Mouse (Mus musculus) ES-Bruce4 (cell line): ENCODE results near the gene Ak5. TPM values are rescaled to one million over a fixed set of nuclear protein-coding genes. Genes with fewer than 3 reads are reported as not detected.
"Not testable (repeated sequence)": the region's sequence is repeated elsewhere in the genome, so short reads cannot be mapped to it uniquely, and the experiment has no call there.

Experiments
- H3K27ac ChIP-seq: 2 replicates; pipeline ENCODE4 v1.5.1; 2012; ENCODE audit warnings: low read length, inconsistent platforms; ENCODE audit not compliant: insufficient read depth
- H3K27me3 ChIP-seq: 2 replicates; pipeline ENCODE4 v1.6.1; 2012; ENCODE audit warnings: mild to moderate bottlenecking, low read length, inconsistent platforms; ENCODE audit not compliant: control insufficient read depth, poor library complexity, insufficient read depth, severe bottlenecking
- H3K36me3 ChIP-seq: 2 replicates; pipeline ENCODE4 v1.6.1; 2012; ENCODE audit warnings: inconsistent platforms, mild to moderate bottlenecking, low read length, moderate library complexity; ENCODE audit not compliant: control insufficient read depth, poor library complexity, insufficient read depth, severe bottlenecking
- H3K4me1 ChIP-seq: one replicate; pipeline ENCODE4 v1.8.1; 2011; ENCODE audit warnings: low read length; ENCODE audit not compliant: control insufficient read depth, insufficient read depth
- H3K4me3 ChIP-seq: 2 replicates; pipeline ENCODE4 v1.5.1; 2011; ENCODE audit warnings: low read depth, mild to moderate bottlenecking, low read length
- H3K9ac ChIP-seq: 2 replicates; pipeline ENCODE4 v1.6.1; 2012; ENCODE audit warnings: low read depth, mild to moderate bottlenecking, inconsistent platforms; ENCODE audit not compliant: poor library complexity, severe bottlenecking
- H3K9me3 ChIP-seq: replicated peaks from 2 replicates; pipeline ENCODE4 v1.6.1; 2012; ENCODE audit warnings: mild to moderate bottlenecking, low read length, inconsistent platforms; ENCODE audit not compliant: control insufficient read depth, poor library complexity, insufficient read depth, severe bottlenecking
- CTCF ChIP-seq: IDR thresholded peaks from one replicate; pipeline ENCODE4 v1.8.1; 2011; ENCODE audit warnings: low read depth, low read length
- EP300 ChIP-seq: IDR thresholded peaks from 2 replicates; pipeline ENCODE4 v1.6.1; 2011; ENCODE audit warnings: low read depth, low read length; ENCODE audit not compliant: insufficient read depth
- POLR2A ChIP-seq: IDR thresholded peaks from one replicate; pipeline ENCODE4 v1.8.1; 2011; ENCODE audit warnings: low read length; ENCODE audit not compliant: insufficient read depth
- polyA plus RNA-seq: library from polyadenylated mRNA; stranded (reverse); fragments of >200 nt; gene quantifications from 2 replicates; pipeline ENCODE4 v1.2.4, GENCODE M21; 2011; ENCODE audit warnings: low read depth; ENCODE audit not compliant: missing spikeins, insufficient read depth, insufficient read length

The Ak5 gene
- polyA plus RNA-seq, 1 experiment: 0.97 TPM

DNA sequence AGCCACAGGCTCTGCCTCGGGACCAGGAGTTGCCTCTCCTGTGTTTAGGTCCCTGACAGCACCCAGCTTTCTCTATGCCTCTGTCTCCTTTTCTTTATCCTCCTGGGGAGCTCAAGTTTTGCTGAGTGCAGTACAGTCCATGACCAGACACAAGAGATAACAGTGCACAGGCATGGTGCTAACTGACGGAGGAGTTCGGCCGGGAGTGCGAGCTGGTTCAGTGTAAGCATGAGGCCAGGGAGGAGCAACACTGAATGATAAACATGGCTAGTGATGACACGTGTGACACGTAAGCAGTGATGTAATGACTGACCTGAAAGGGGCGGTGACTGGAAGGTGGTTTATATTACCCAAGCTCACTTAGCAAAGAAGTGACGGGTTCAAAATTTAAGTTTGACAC is 201.3 kb downstream of the Ak5 start:
- Histone ChIP-seq H3K4me1 (no peaks in the 10 kb centered on the region), H3K4me3 (no peak overlapping the region), H3K27me3 (no peaks in the 10 kb centered on the region), H3K36me3 (no peaks in the 10 kb centered on the region), H3K27ac (no peak overlapping the region), H3K9ac (no peak overlapping the region), H3K9me3 (no peaks in the 10 kb centered on the region)
- TF ChIP-seq POLR2A: no peak
- TF ChIP-seq CTCF: no peak

GRCm38 (mm10) chr3:152465338-152465737 is 202.8 kb downstream of the Ak5 start:
- TF ChIP-seq EP300: no peak
- no peak for TF ChIP-seq POLR2A
- Histone ChIP-seq H3K9ac (no peak overlapping the region), H3K36me3 (no peaks in the 10 kb centered on the region), H3K27me3 (no peaks in the 10 kb centered on the region), H3K27ac (no peak overlapping the region), H3K4me1 (no peaks in the 10 kb centered on the region), H3K9me3 (no peaks in the 10 kb centered on the region), H3K4me3 (no peak overlapping the region)

GRCm38 (mm10) chr3:152464462-152464861 is 203.7 kb downstream of the Ak5 start:
- no peak overlapping the region for H3K9ac ChIP-seq
- H3K36me3 ChIP-seq: peaks cover 4% of the 10 kb centered on the region; the same call in 1 of the 2 replicates
- H3K27ac ChIP-seq: no peak overlapping the region
- no peaks in the 10 kb centered on the region for H3K4me1 ChIP-seq
- no peaks in the 10 kb centered on the region for H3K27me3 ChIP-seq
- TF ChIP-seq CTCF (no peak), EP300 (no peak), POLR2A (no peak)
- H3K4me3 ChIP-seq: no peak overlapping the region
- H3K9me3 ChIP-seq: no peaks in the 10 kb centered on the region

DNA sequence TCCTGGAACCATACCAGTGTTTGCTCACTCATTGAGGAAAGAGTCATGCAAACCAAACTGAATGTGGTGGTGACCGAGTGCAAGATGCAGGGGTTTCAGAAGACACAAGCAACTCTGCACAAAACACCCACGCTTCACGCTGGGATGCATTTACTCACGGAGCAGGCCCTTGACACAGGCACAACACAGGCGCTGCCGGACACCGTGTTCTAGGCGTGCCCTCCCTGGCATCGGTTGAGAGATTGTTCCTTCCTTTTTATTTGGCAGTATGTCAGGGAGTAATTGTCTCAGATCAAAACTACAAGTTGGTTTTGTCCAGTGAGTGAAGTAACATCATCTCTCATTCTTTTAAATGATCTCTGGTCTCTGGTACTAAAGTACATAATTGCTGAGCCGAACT is 205.3 kb downstream of the Ak5 start:
- Histone ChIP-seq H3K27ac (no peak overlapping the region), H3K9me3 (no peaks in the 10 kb centered on the region), H3K36me3 (peaks cover 9% of the 10 kb centered on the region; the same call in 1 of the 2 replicates), H3K4me1 (no peaks in the 10 kb centered on the region), H3K9ac (no peak overlapping the region), H3K4me3 (no peak overlapping the region), H3K27me3 (no peaks in the 10 kb centered on the region)
- TF ChIP-seq POLR2A (no peak), CTCF (no peak), EP300 (no peak)

DNA sequence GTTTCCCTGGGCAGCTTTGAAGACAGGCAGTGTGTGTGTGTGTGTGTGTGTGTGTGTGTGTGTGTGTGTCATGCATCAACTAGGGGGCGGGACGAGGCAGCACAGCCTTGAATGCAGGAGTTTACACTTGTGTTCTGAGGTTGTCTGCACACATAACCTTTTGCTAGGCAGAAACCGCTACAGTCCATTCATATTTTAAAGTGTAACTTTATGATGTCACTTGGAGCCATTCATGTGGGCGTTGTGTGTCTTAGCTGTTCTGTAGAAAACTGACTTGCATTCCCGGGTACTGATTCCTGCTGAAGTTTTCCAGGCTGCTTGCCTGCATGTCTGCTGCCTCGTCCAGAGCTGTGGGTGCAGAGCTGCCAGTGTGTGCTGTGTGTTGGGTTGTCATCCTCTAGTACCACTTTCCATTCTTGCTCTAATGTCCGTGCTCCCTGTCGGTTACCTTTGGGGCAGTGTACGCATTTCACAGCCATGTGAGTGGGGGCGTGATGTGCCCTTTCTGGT is 206.1 kb downstream of the Ak5 start:
- Histone ChIP-seq H3K36me3 (peaks cover 14% of the 10 kb centered on the region), H3K27ac (no peak overlapping the region), H3K9me3 (no peaks in the 10 kb centered on the region), H3K4me1 (no peaks in the 10 kb centered on the region), H3K27me3 (no peaks in the 10 kb centered on the region), H3K9ac (no peak overlapping the region), H3K4me3 (no peak overlapping the region)
- TF ChIP-seq EP300 (no peak), CTCF (no peak), POLR2A (no peak)

- H3K4me3 ChIP-seq: no peak overlapping the region
- no peak for TF ChIP-seq EP300
- no peak for TF ChIP-seq CTCF
- H3K4me1 ChIP-seq: no peaks in the 10 kb centered on the region
- no peak overlapping the region for H3K27ac ChIP-seq
- H3K9ac ChIP-seq: no peak overlapping the region
- H3K27me3 ChIP-seq: no peaks in the 10 kb centered on the region
- peaks cover 17% of the 10 kb centered on the region for H3K36me3 ChIP-seq
- no peaks in the 10 kb centered on the region for H3K9me3 ChIP-seq
Measured at GRCm38 (mm10) chr3:152460802-152461201, 207.4 kb downstream of the Ak5 start.

DNA sequence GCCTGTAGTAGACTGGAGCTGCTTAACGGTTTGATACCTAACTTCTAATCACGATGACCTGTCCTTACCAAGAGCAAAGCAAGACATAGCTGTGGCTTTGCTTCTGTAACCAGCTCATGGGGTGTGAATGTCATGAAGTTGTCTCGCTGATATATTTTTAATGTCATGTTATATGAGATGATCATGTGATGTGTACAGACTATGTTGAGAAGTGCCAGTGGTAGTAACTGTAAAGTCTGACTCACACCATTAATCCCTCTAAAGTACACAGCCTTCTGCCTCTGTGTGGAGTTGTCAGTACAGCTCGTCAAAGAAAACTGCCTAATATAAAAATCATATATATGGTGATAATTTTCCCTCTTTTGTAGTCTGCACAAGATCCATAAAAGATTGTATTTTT is 209.3 kb downstream of the Ak5 start:
- not testable (repeated sequence) for H3K9ac ChIP-seq, H3K9me3 ChIP-seq, H3K27me3 ChIP-seq, H3K4me1 ChIP-seq, H3K4me3 ChIP-seq, H3K27ac ChIP-seq
- H3K36me3 ChIP-seq: peaks cover 23% of the 10 kb centered on the region
